Mouse (Mus musculus) T-helper 17 cell (primary cell): ENCODE data around the gene Fthl17d.
"Not testable (repeated sequence)": the region's sequence is repeated elsewhere in the genome, so short reads cannot be mapped to it uniquely, and the experiment has no call there.

ENCODE experiments used
- in situ Hi-C, 2 experiments: fragments of 300-600 bp; cut with MboI, MseI; formaldehyde crosslinking; loops; 1 replicate in 1 of 2; 2 replicates in 1 of 2; pipeline ENCODE4 v1.15.1; 2025; ENCODE audit warnings: high pct_unique_total_duplicates in 2 of 2

Fthl17d gene

DNA sequence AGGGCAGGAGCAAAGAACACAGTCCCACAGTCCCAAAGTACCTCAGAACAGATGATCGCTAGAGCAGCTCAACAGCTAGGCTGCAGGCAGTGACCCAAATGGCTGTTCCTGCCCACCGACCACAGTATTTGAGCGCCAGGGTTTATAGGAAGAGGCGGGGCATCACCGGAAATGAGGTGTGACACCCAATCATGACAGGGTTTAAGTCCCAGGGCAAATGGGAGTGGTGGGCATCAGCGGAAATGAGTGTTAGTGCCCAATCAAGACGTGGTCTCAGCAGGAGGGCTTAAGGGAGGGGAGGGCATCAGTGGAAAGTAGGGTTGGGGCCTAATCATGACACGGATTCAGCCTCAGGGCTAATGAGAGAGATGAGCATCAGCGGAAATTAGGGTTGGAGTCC lies at the start of gene Fthl17d:
Fthl17d (minus strand) TSS at position 101 of the 400 bp plus-strand sequence.
- in situ Hi-C loops = loop anchor here in 1 of 2 experiments (5.0 kb wide), 1 partner anchor 46 kb away; the partner anchor contains the start of gene Fthl17e

DNA sequence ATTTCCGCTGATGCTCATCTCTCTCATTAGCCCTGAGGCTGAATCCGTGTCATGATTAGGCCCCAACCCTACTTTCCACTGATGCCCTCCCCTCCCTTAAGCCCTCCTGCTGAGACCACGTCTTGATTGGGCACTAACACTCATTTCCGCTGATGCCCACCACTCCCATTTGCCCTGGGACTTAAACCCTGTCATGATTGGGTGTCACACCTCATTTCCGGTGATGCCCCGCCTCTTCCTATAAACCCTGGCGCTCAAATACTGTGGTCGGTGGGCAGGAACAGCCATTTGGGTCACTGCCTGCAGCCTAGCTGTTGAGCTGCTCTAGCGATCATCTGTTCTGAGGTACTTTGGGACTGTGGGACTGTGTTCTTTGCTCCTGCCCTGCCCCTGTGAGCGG lies 46.6 kb upstream of the Fthl17d start, which contains the start of gene Fthl17e:
Fthl17e (plus strand) TSS at position 301 of the 400 bp plus-strand sequence.
- in situ Hi-C loops = loop anchor here in 1 of 2 experiments (5.0 kb wide), 1 partner anchor 46 kb away; the partner anchor contains the start of gene Fthl17d

DNA sequence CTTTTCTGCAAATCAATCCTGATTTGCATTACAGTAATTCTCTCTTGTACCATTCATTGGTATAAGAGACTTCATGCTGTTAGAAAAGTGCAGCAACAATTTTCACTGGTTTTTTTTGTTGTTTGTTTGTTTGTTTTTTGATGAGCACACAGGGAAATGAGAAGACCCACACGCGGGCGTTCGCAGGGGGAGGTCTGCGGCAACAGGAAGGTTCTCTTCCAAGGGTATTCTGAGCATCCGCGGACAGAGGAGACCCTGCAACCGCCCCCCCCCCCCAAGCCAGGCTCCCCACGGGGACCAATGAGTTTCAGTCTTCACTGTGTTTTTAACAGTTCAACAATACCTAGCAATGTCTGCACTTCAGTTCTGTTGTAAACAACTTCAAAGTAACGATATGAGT lies 32.9 kb upstream of the Fthl17d start:
- in situ Hi-C loops = loop anchor here in 1 of 2 experiments (10.0 kb wide), 1 partner anchor 1405 kb away; no protein-coding TSS in a partner anchor

DNA sequence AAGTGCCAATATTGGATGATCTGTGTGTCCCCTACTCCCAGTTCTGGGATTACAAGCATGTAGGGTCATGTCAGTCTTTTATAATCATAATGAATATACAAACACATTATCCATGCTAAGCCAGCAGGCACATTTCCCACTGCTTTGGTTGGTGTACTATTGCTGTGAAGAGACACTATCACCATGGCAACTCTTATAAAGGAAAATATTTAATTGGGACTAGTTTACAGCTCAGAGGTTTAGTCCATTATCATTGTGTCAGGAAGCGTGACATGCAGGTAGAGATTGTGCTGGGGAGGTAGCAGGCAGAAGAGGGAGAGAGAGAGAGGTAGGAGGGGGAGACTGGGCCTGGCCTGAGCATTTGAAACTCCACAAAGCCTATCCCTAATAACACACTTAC lies 29.5 kb upstream of the Fthl17d start:
- in situ Hi-C loops = loop anchor here in 1 of 2 experiments (10.0 kb wide), 1 partner anchor 1409 kb away; no protein-coding TSS in a partner anchor

DNA sequence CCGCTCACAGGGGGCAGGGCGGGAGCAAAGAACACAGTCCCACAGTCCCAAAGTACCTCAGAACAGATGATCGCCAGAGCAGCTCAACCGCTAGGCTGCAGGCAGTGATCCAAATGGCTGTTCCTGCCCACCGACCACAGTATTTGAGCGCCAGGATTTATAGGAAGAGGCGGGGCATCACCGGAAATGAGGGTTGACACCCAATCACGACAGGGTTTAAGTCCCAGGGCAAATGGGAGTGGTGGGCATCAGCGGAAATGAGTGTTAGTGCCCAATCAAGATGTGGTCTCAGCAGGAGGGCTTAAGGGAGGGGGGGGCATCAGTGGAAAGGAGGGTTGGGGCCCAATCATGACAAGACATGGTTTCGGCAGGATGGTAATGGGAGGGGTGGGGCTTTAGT lies 10.1 kb downstream of the Fthl17d start, which contains the start of gene Fthl17c:
Fthl17c (minus strand) TSS at position 101 of the 400 bp plus-strand sequence.
- in situ Hi-C loops = not testable (repeated sequence)

DNA sequence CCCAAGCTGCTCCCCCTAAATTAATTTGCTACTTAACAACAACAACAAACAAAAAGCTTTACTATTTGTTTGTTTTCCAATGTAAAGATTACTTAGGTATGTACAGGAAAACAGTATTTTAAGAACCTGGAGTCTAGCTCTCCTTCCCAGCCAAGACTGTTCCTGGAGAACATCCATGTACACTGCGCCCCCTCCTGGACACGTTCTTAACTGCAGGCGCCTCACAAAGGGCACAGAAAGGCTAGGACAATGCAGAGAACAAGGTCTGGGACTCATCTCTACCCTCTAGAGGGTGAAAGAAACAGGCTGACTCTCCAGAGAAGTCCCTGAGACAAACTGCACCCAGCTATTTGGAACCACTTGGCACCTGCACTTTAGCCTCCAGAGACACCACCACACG lies 21.9 kb downstream of the Fthl17d start:
- in situ Hi-C loops = loop anchor here in 1 of 2 experiments (5.0 kb wide), 1 partner anchor 78 kb away; no protein-coding TSS in a partner anchor

DNA sequence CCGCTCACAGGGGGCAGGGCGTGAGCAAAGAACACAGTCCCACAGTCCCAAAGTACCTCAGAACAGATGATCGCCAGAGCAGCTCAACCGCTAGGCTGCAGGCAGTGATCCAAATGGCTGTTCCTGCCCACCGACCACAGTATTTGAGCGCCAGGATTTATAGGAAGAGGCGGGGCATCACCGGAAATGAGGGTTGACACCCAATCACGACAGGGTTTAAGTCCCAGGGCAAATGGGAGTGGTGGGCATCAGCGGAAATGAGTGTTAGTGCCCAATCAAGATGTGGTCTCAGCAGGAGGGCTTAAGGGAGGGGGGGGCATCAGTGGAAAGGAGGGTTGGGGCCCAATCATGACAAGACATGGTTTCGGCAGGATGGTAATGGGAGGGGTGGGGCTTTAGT lies 23.7 kb downstream of the Fthl17d start, which contains the start of gene Fthl17b:
Fthl17b (minus strand) TSS at position 101 of the 400 bp plus-strand sequence.
- in situ Hi-C loops = not testable (repeated sequence)

DNA sequence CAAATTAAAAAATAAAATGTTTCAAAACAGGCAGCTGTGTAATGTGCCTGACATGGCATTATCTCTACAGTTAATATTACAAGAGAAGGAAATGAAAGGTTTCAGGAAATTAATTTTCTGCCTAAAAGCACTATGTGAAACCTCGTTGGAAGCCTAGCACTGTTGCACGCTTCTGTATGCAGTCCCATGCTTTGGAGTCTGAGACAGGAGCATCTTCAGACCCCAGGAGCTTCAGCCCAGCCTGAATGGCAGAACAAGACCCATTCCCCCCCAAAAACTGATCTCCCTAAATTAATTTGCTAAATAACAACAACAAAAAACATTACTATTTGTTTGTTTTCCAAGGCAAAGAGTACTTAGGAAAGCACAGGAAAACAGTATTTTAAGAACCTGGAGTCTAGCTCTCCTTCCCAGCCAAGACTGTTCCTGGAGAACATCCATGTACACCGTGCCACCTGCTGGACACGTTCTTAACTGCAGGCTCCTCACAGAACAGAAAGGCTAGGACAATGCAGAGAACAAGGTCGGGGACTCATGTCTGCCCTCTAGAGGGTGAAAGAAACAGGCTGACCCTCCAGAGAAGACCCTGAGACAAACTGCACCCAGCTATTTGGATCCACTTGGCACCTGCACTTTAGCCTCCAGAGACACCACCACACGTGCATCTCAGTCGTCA lies 38.3 kb downstream of the Fthl17d start:
- in situ Hi-C loops = not testable (repeated sequence)

DNA sequence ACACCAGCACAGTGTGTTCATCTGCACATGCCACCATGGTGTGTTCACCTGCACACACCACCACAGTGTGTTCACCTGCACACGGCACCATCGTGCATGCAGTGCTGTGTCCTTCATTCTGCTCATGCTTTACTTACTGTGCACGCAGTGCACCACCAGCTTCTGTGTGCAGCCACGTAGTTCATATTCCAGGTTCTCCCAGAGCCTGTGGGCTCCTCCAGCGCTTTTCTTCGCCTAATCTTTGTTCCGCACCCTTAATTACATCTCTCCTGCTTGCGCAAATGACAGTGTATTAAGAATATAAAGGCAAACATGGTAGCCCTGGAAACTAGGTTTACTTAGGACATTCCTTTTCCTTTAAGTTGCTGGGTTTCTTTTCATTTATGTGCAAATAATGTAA lies 42.5 kb downstream of the Fthl17d start:
- in situ Hi-C loops = no loop called here
